Mouse (Mus musculus): ENCODE results near the gene Gm43552. TPM values are rescaled to one million over a fixed set of nuclear protein-coding genes. Genes with fewer than 3 reads are reported as not detected.

Gm43552 gene
- total and polyA plus RNA-seq, 2 experiments from 2014 or later: not detected

DNA sequence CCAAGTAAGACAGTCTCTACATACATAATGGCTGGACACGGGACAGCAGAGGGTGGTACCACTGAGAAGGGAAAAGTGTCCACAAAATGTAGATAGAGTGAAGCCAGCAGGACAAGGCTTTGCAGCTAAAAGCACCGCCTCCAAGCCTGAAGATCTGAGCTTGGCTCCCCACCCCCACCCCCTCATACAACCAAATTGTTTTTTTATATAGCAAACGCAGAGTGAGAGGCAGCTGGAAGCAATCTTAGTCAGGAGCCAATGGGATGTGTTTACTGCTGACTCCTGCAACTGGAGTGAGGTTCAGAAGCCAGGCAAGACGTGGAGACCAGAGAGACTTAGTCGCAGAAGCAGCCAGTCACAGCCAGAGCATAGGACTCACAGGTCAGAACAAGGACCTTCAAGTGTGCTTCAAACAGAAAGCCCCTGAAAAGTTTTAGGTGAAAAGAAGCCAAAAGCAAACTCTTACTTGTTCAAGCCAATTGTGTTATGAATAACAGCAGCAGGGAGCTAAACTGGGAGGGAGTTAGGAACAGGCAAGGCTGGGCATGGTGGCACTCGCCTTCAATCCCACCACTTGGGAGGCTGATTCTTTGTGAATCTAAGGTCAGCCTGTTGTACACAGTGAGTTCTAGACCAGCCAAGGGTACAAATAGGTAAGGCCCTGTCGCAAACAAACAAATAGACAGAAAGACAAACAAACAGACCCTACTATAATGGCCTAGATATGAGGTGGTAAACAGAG lies 35.4 kb downstream of the Gm43552 start:
- Histone ChIP-seq H3K4me3 (ENCODE audit: low read depth, low read length) (no peak overlapping the region), H3K27me3 (ENCODE audit: insufficient read depth, low read length) (no peaks in the 10 kb centered on the region), H3K36me3 (ENCODE audit: insufficient read depth, low read length) (peaks cover 37% of the 10 kb centered on the region), H3K9ac (replicated peaks; ENCODE audit: low read length, poor library complexity, severe bottlenecking) (no peak overlapping the region), H3K27ac (ENCODE audit: low read depth, low read length) (no peak overlapping the region), H3K9me3 (ENCODE audit: low read length) (no peaks in the 10 kb centered on the region), H3K4me2 (ENCODE audit: low read depth, low read length, poor library complexity, severe bottlenecking) (no peak overlapping the region), H3K4me1 (ENCODE audit: insufficient read depth, low read length) (no peaks in the 10 kb centered on the region)
- WGBS: 68% methylated on average over 7 of the region's 7 CpGs
- no peak for DNase-seq (ENCODE audit: low spot score)
- TF ChIP-seq CTCF (IDR thresholded peaks at IDR 0.05): no peak
- no peak for ATAC-seq (ENCODE audit: low FRiP score)

DNA sequence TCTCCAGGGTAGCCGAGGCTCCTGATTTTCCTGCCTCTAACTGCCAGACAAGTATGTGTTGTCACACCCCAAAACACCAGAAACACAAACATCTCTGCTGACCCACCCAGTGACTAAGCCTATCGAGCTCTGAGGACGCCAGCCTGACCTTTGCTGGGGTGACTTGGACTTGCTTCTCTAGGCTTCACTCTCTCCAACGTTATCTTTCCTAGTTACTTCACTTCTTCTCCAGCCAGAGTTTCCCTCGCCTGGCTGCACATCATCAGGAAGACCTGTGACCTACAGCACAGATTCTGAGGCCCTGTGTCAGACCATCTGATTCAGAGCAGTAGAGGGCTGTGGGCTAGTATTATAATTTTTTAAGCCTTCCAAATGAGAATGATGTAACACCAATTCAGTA lies 37.9 kb downstream of the Gm43552 start:
- H3K4me1 ChIP-seq (ENCODE audit: insufficient read depth, low read length): no peaks in the 10 kb centered on the region
- no peak for TF ChIP-seq CTCF (IDR thresholded peaks at IDR 0.05)
- H3K9me3 ChIP-seq (ENCODE audit: low read length): no peaks in the 10 kb centered on the region
- no peaks in the 10 kb centered on the region for H3K27me3 ChIP-seq (ENCODE audit: insufficient read depth, low read length)
- 73% methylated on average over 5 of the region's 5 CpGs for WGBS
- no peak overlapping the region for H3K9ac ChIP-seq (replicated peaks; ENCODE audit: low read length, poor library complexity, severe bottlenecking)
- no peak overlapping the region for H3K4me3 ChIP-seq (ENCODE audit: low read depth, low read length)
- no peak overlapping the region for H3K4me2 ChIP-seq (ENCODE audit: low read depth, low read length, poor library complexity, severe bottlenecking)
- ATAC-seq (ENCODE audit: low FRiP score) (no peak), DNase-seq (ENCODE audit: low spot score) (no peak)
- no peak overlapping the region for H3K27ac ChIP-seq (ENCODE audit: low read depth, low read length)
- peaks cover 31% of the 10 kb centered on the region for H3K36me3 ChIP-seq (ENCODE audit: insufficient read depth, low read length)

DNA sequence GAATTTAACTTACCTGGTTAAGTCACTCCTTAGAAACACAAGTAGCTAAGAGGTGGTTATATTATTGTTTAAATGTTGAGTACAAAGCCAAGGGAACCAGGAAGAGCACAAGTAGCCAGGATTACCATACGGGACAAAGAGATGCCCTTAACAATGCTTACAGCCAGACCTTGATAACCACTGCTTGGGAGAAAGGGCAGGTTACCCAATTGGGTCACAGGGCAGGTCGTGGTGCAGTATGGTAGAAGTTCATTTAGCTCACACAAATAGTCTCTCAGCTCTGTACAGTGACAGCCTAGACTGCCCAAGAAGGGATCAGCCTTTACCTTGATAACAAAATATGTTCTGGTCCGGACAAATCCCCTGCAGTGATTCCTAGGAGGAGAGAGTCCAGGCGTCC lies 43.7 kb downstream of the Gm43552 start:
- DNase-seq (ENCODE audit: low spot score) (no peak), ATAC-seq (ENCODE audit: low FRiP score) (no peak)
- WGBS: 89% methylated on average over 4 of the region's 4 CpGs
- Histone ChIP-seq H3K27me3 (ENCODE audit: insufficient read depth, low read length) (no peaks in the 10 kb centered on the region), H3K9ac (replicated peaks; ENCODE audit: low read length, poor library complexity, severe bottlenecking) (no peak overlapping the region), H3K27ac (ENCODE audit: low read depth, low read length) (no peak overlapping the region), H3K4me2 (ENCODE audit: low read depth, low read length, poor library complexity, severe bottlenecking) (no peak overlapping the region), H3K4me1 (ENCODE audit: insufficient read depth, low read length) (no peaks in the 10 kb centered on the region), H3K36me3 (ENCODE audit: insufficient read depth, low read length) (peaks cover 26% of the 10 kb centered on the region), H3K4me3 (ENCODE audit: low read depth, low read length) (no peak overlapping the region), H3K9me3 (ENCODE audit: low read length) (no peaks in the 10 kb centered on the region)
- TF ChIP-seq CTCF (IDR thresholded peaks at IDR 0.05): no peak

DNA sequence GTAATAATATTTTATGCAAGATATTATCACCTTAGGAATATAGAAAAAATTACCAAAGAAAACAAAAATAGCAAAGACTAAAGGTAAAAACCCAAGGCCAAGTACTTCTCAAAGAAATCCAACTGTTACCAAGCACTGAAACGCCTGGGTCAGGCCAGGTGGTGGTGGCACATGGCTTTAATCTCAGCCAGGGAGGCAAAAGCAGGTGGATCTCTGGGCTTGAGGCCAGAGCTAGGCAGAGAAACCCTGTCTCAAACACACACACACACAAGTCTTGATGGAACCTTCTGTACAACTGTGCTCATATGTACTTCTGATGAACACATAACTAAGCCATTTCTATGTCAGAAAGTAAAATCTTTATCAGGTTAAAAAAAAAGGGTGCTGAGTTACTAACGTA lies 44.8 kb downstream of the Gm43552 start:
- Histone ChIP-seq H3K4me2 (ENCODE audit: low read depth, low read length, poor library complexity, severe bottlenecking) (no peak overlapping the region), H3K27ac (ENCODE audit: low read depth, low read length) (no peak overlapping the region), H3K4me3 (ENCODE audit: low read depth, low read length) (no peak overlapping the region), H3K9me3 (ENCODE audit: low read length) (no peaks in the 10 kb centered on the region), H3K4me1 (ENCODE audit: insufficient read depth, low read length) (no peaks in the 10 kb centered on the region), H3K9ac (replicated peaks; ENCODE audit: low read length, poor library complexity, severe bottlenecking) (no peak overlapping the region), H3K27me3 (ENCODE audit: insufficient read depth, low read length) (no peaks in the 10 kb centered on the region), H3K36me3 (ENCODE audit: insufficient read depth, low read length) (peaks cover 18% of the 10 kb centered on the region)
- ATAC-seq (ENCODE audit: low FRiP score) (no peak), DNase-seq (ENCODE audit: low spot score) (no peak)
- TF ChIP-seq CTCF (IDR thresholded peaks at IDR 0.05): no peak
- WGBS: 82% methylated on average over 2 of the region's 2 CpGs

DNA sequence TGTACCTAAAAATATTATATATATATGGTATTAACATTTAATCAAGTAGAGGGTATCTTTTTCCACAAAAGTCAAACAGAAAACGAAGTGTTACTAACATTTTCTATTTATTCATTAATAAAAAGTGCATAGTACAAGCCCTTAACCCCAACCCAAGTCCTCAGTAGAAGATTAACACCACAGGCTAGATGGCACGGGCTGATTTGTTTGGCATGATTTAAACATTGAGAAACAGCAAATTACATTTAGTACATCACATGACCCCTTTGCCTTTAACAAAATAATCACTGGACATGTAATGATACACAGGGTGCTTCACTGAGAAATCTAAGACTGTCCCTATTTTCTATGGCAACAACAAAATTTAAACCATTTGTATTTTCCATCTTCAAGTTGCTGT lies 45.9 kb downstream of the Gm43552 start:
- DNase-seq (ENCODE audit: low spot score) (no peak), ATAC-seq (ENCODE audit: low FRiP score) (no peak)
- 82% methylated on average over 2 of the region's 2 CpGs for WGBS
- Histone ChIP-seq H3K9me3 (ENCODE audit: low read length) (no peaks in the 10 kb centered on the region), H3K4me3 (ENCODE audit: low read depth, low read length) (no peak overlapping the region), H3K36me3 (ENCODE audit: insufficient read depth, low read length) (peaks cover 16% of the 10 kb centered on the region), H3K4me1 (ENCODE audit: insufficient read depth, low read length) (no peaks in the 10 kb centered on the region), H3K27me3 (ENCODE audit: insufficient read depth, low read length) (no peaks in the 10 kb centered on the region), H3K4me2 (ENCODE audit: low read depth, low read length, poor library complexity, severe bottlenecking) (no peak overlapping the region), H3K27ac (ENCODE audit: low read depth, low read length) (no peak overlapping the region), H3K9ac (replicated peaks; ENCODE audit: low read length, poor library complexity, severe bottlenecking) (no peak overlapping the region)
- no peak for TF ChIP-seq CTCF (IDR thresholded peaks at IDR 0.05)

DNA sequence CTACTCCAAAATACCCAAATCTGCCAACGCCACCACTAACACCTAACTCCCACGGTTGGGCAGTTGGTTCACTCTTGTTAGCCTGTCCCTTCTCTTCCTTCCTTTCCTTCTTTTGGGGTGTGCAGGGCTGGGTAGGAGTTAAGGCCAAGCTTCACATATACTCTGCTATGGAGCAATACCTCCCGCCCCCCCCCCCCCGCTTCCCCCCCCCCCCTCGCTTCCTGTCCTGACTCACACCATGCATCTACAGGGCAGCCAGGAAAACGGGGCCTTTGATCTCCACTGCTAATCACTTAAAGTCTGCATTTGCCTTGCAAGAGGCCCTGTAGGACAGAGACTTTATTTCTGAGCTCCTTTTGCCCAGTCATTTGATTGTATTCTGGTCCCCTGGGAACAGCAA lies 47.7 kb downstream of the Gm43552 start:
- Histone ChIP-seq H3K9ac (replicated peaks; ENCODE audit: low read length, poor library complexity, severe bottlenecking) (no peak overlapping the region), H3K9me3 (ENCODE audit: low read length) (no peaks in the 10 kb centered on the region), H3K4me3 (ENCODE audit: low read depth, low read length) (no peak overlapping the region), H3K27ac (ENCODE audit: low read depth, low read length) (no peak overlapping the region), H3K27me3 (ENCODE audit: insufficient read depth, low read length) (no peaks in the 10 kb centered on the region), H3K36me3 (ENCODE audit: insufficient read depth, low read length) (peaks cover 14% of the 10 kb centered on the region), H3K4me2 (ENCODE audit: low read depth, low read length, poor library complexity, severe bottlenecking) (no peak overlapping the region), H3K4me1 (ENCODE audit: insufficient read depth, low read length) (no peaks in the 10 kb centered on the region)
- 77% methylated on average over 3 of the region's 6 CpGs for WGBS
- TF ChIP-seq CTCF (IDR thresholded peaks at IDR 0.05): no peak
- DNase-seq (ENCODE audit: low spot score): no peak
- ATAC-seq (ENCODE audit: low FRiP score): no peak

Data from midbrain, postnatal 0 days (tissue).